Mouse (Mus musculus) kidney, adult 2 months (tissue): ENCODE data around the gene Onecut3. TPM values are rescaled to one million over a fixed set of nuclear protein-coding genes. Genes with fewer than 3 reads are reported as not detected.

Experiments
- DNase-seq: peaks from one replicate; pipeline ENCODE4 v3.0.0; 2021
- H3K27ac ChIP-seq: fragments of 200-500 bp; 2 replicates; pipeline ENCODE4 v1.5.1; 2012; ENCODE audit warnings: low read depth, low read length, control low read depth, inconsistent platforms; ENCODE audit not compliant: insufficient read depth
- H3K27me3 ChIP-seq: fragments of 200-500 bp; replicated peaks from 2 replicates; pipeline ENCODE4 v1.6.1; 2012; ENCODE audit warnings: mild to moderate bottlenecking, moderate library complexity, low read length, inconsistent platforms; ENCODE audit not compliant: control insufficient read depth, insufficient read depth
- H3K36me3 ChIP-seq: fragments of 200-500 bp; 2 replicates; pipeline ENCODE4 v1.6.1; 2012; ENCODE audit warnings: mild to moderate bottlenecking, moderate library complexity, low read length, inconsistent platforms; ENCODE audit not compliant: control insufficient read depth, insufficient read depth
- H3K4me1 ChIP-seq: fragments of 200-500 bp; 2 replicates; pipeline ENCODE4 v1.6.1; 2011; ENCODE audit warnings: low read length; ENCODE audit not compliant: control insufficient read depth, insufficient read depth
- H3K4me3 ChIP-seq: fragments of 200-500 bp; 2 replicates; pipeline ENCODE4 v1.5.1; 2011; ENCODE audit warnings: mild to moderate bottlenecking, low read depth, low read length, control low read depth; ENCODE audit not compliant: insufficient read depth
- CTCF ChIP-seq: fragments of 200-500 bp; conservative IDR thresholded peaks from 2 replicates; pipeline ENCODE4 v1.5.1; 2011; ENCODE audit warnings: low read depth, mild to moderate bottlenecking, control low read depth, low read length, moderate library complexity, mixed read lengths; ENCODE audit not compliant: insufficient read depth, insufficient read length
- POLR2A ChIP-seq: fragments of 200-500 bp; IDR thresholded peaks from one replicate; pipeline ENCODE4 v1.6.1; 2011; ENCODE audit warnings: low read depth, low read length, control low read depth
- WGBS: fragments of 180-500 bp; shearing (Covaris S2); methylation state at CpG from one replicate; pipeline ENCODE4 v1.1.7; 2018; 5-methylcytosine and 5-hydroxymethylcytosine counted together
- polyA plus RNA-seq: library from polyadenylated mRNA; depleted of rRNA; stranded (reverse); fragments of >200 nt; gene quantifications from 2 replicates; pipeline ENCODE4 v1.2.3, GENCODE M21; 2012

The Onecut3 gene
- polyA plus RNA-seq, 1 experiment: not detected

DNA sequence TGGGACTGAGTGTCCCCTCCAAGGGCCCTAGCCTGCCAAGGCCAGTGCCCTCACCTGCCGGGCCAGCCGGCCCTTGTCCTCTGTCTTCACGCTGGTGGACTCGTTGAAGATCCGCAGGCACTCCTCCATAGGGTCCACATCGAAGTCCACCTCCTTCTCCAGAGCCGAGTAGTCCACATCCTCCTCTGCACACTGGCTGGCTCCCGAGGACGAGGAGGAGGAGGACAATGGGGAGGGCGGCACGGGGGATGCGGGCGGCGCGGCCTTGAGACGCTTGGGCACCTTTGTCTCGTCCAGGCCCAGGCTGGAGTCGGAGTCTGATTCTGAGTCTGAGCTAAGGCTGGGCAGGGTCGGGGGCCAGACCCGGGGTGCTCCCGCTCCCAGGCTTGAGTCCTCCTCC lies 54.6 kb downstream of the Onecut3 start:
- Histone ChIP-seq H3K36me3 (no peaks in the 10 kb centered on the region), H3K4me1 (0 out of 2 replicates have a peak, but pooled peaks cover 5% of the 10 kb centered on the region), H3K27me3 (no peaks in the 10 kb centered on the region), H3K4me3 (no peak overlapping the region), H3K27ac (no peak overlapping the region)
- TF ChIP-seq CTCF (no peak), POLR2A (no peak)
- no peak for DNase-seq
- WGBS: 72% methylated on average over 21 of the region's 21 CpGs

DNA sequence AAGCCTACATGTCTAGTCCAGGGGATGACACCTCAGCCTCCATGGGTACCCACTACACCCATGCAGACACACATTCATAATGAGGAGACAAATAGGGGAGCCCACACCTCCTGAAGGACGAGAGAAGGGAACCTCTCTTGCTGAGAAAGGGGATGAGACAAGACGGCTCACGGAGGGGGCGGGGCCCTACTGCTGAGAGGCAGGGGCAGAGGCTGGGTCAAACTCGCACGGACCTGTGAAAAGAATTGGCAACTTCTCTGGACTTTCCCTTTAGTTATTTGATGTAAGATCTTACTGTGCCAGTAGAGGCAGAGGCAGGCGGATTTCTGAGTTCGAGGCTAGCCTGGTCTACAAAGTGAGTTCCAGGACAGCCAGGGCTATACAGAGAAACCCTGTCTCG lies 57.7 kb downstream of the Onecut3 start:
- no peak overlapping the region for H3K27ac ChIP-seq

DNA sequence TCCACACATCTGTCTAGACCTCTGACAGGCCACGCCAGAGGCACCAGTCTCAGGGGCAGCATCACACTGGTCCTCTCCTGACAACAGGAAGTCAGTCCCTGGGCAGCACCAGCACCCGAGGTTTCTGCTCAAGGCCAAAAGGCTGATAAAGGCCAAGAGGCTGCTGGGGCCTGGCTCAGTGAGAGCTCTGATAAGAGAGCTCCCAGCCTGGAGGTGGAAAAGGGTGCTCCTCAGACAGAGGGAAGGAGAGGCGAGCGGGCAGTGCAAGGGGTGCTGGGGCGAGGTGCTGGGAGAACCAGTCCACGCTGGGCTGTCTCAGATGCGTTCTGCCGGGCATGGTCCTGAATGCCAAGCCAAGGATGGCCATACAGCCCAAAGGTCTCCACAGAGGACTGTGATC lies 58.9 kb downstream of the Onecut3 start:
- peaks cover 22% of the 10 kb centered on the region for H3K4me1 ChIP-seq
- DNase-seq: no peak
- H3K27me3 ChIP-seq: no peaks in the 10 kb centered on the region
- no peak overlapping the region for H3K4me3 ChIP-seq
- H3K27ac ChIP-seq: no peak overlapping the region
- H3K36me3 ChIP-seq: no peaks in the 10 kb centered on the region
- TF ChIP-seq POLR2A (no peak), CTCF (no peak)
- 76% methylated on average over 8 of the region's 8 CpGs for WGBS

More for the DNA sequence above, 57.7 kb downstream of the Onecut3 start:
- H3K4me1 ChIP-seq: peaks cover 10% of the 10 kb centered on the region
- WGBS: 54% methylated on average over 9 of the region's 9 CpGs
- no peak for DNase-seq
- no peaks in the 10 kb centered on the region for H3K36me3 ChIP-seq
- TF ChIP-seq POLR2A (no peak), CTCF (no peak)
- H3K4me3 ChIP-seq: no peak overlapping the region
- H3K27me3 ChIP-seq: no peaks in the 10 kb centered on the region

DNA sequence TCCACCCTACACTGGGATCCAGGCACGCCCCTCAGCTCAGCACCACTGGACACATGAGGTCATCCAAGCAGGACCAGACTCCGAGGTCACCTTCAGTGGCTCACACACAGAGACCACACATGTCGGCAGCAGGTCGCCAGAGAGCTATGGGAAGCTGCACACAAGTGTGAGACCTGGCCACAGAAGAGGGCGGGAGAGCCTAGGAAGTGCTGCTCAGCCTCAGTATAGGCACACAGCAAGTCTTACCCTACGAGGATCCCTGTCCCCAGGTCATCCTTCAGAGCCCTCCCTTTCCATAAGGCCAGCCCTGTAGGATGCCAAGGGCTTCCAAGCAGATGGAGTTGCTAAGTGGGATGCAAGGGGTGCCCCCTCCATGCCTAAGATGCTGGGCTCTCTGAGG lies 59.4 kb downstream of the Onecut3 start:
- no peaks in the 10 kb centered on the region for H3K36me3 ChIP-seq
- 53% methylated on average over 6 of the region's 6 CpGs for WGBS
- no peak for DNase-seq
- H3K4me1 ChIP-seq: peaks cover 26% of the 10 kb centered on the region
- H3K27me3 ChIP-seq: no peaks in the 10 kb centered on the region
- TF ChIP-seq POLR2A (no peak), CTCF (no peak)
- H3K4me3 ChIP-seq: no peak overlapping the region
- H3K27ac ChIP-seq: no peak overlapping the region

DNA sequence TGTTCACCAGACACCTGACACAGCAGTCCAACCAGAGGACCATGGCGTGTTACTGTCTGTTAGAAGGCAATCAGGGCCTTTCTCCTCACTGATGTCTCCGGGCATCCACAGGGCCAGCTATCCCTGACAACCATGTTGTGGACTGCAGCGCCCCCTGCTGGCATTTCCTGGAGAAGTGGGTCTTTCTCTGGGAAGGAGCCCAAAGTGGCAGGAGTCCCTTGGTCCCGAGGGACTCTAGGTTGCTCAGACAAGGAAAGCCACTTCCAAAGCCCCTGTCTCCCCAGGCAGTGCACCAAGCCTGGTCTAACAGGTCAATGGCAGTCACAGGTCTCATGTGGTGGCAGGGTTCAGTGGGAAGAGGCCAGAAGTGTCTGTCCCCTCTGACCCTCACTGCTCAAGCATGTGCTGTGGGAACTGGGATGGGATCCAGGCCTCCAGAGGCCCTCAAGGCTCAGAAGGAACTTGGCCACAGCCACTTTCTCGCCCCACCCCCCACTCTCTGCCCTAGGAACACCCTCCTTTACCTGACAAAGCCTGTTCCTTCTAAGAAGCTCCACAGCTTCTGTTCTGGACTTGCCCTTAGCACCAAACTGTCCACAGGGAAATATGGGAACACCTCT lies 62.8 kb downstream of the Onecut3 start:
- 23% methylated on average over 5 of the region's 5 CpGs for WGBS
- peak; percentile 88 for DNase-seq
- H3K27ac ChIP-seq: peak overlapping the region; percentile 44
- H3K27me3 ChIP-seq: no peaks in the 10 kb centered on the region
- H3K4me3 ChIP-seq: no peak overlapping the region
- no peaks in the 10 kb centered on the region for H3K36me3 ChIP-seq
- TF ChIP-seq CTCF (peak; percentile 79), POLR2A (no peak)
- peaks cover 40% of the 10 kb centered on the region for H3K4me1 ChIP-seq

DNA sequence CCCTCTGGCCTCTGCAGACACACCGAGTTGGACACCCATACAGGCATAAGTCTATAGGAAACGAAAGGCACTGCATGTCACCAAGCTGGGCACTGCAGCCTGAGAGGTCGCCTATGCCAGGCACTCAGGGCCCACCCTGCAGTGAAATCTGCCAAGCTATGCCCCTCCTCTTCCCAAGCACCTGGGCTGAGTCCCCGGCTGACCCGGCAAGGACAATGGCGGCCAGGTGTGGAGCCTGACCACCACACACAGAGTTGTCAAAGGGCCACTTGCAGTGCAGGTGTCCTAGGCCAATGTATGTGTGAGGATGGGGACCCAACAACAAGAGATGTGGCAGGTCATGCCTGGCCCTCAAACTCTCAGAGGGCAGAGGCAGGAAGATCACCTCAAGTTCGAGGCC lies 64.8 kb downstream of the Onecut3 start:
- 73% methylated on average over 7 of the region's 7 CpGs for WGBS
- Histone ChIP-seq H3K4me1 (peaks cover 35% of the 10 kb centered on the region), H3K27me3 (no peaks in the 10 kb centered on the region), H3K4me3 (no peak overlapping the region), H3K27ac (no peak overlapping the region), H3K36me3 (no peaks in the 10 kb centered on the region)
- DNase-seq: no peak
- TF ChIP-seq POLR2A: no peak
- no peak for TF ChIP-seq CTCF

DNA sequence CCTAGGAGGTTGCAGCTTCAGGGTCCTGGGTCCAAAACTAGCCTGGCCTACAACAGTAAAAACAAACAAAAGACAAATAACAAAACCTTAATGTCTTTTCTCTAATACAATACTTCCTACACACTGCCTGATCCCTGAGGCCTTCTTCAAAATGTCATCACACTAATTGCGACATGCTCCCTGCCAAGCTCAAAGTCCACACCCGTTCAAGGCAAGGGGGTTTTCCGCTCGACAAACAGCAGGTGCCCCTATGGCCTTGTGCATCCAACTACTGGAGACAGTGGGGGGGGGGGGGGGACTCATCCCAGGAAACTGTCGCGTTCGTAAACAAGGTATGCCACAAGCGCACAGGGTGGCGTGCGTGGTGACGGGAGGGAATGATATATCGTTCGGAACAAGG lies 66.0 kb downstream of the Onecut3 start:
- under 1% methylated on average over 13 of the region's 13 CpGs for WGBS
- Histone ChIP-seq H3K4me1 (peaks cover 35% of the 10 kb centered on the region), H3K27ac (peak overlapping the region; percentile 98; the same call in 1 of the 2 replicates)

More for the DNA sequence above, 66.0 kb downstream of the Onecut3 start:
- Histone ChIP-seq H3K27me3 (no peaks in the 10 kb centered on the region), H3K4me3 (peak overlapping the region; percentile 90), H3K36me3 (no peaks in the 10 kb centered on the region)
- DNase-seq: peak; percentile 49
- no peak for TF ChIP-seq CTCF
- TF ChIP-seq POLR2A: no peak
